Mouse (Mus musculus) megakaryocyte-erythroid progenitor cell, adult 5-6 weeks (primary cell): ENCODE measurements at regions not wholly inside any gene's neighbourhood (a gene's known extent, or its start where the extent isn't known, plus 50 kb on each side); places are given as distances from the start of the nearest gene placed in this dataset.
"Not testable (repeated sequence)": the region's sequence is repeated elsewhere in the genome, so short reads cannot be mapped to it uniquely, and the experiment has no call there.

Experiments
- ATAC-seq: replicated peaks from 2 replicates; pipeline ENCODE4 v1.8.0; 2016; ENCODE audit warnings: mild to moderate bottlenecking, inconsistent platforms; ENCODE audit not compliant: severe bottlenecking, poor library complexity, low FRiP score, low TSS enrichment

GRCm38 (mm10) chr1:136680173-136680572, 55.5 kb downstream of the Zfp281 start:
- ATAC-seq = no peak

- not testable (repeated sequence) for ATAC-seq
These were observed 57.6 kb downstream of the Zfp281 start for GRCm38 (mm10) chr1:136682311-136682710.

GRCm38 (mm10) chr1:136683061-136683531, 58.4 kb downstream of the Zfp281 start:
- no peak for ATAC-seq

- 0 out of 2 replicates have a peak, but pooled peaks have one; percentile 21 for ATAC-seq
These were observed 58.9 kb downstream of the Zfp281 start for GRCm38 (mm10) chr1:136683561-136684131.

- no peak for ATAC-seq
These were observed 59.8 kb downstream of the Zfp281 start for GRCm38 (mm10) chr1:136684481-136684880.

- ATAC-seq = peak; percentile 67
These were observed 60.7 kb downstream of the Zfp281 start for GRCm38 (mm10) chr1:136685191-136686060.

- no peak for ATAC-seq
These were observed 61.8 kb downstream of the Zfp281 start for GRCm38 (mm10) chr1:136686467-136686866.

GRCm38 (mm10) chr1:136690068-136690467, 65.4 kb downstream of the Zfp281 start:
- ATAC-seq = no peak

- ATAC-seq = no peak
These were observed 68.7 kb downstream of the Zfp281 start for GRCm38 (mm10) chr1:136693421-136693820.

GRCm38 (mm10) chr1:136694983-136695382, 70.3 kb downstream of the Zfp281 start:
- ATAC-seq = no peak

GRCm38 (mm10) chr1:136696077-136696641, 71.5 kb downstream of the Zfp281 start:
- ATAC-seq = no peak

- no peak for ATAC-seq
These were observed 73.9 kb downstream of the Zfp281 start for GRCm38 (mm10) chr1:136698454-136699152.

- ATAC-seq = no peak
These were observed 74.4 kb downstream of the Zfp281 start for GRCm38 (mm10) chr1:136699153-136699524.

GRCm38 (mm10) chr1:136699571-136699970, 74.9 kb downstream of the Zfp281 start:
- no peak for ATAC-seq

GRCm38 (mm10) chr1:136704139-136704538, 79.4 kb downstream of the Zfp281 start:
- no peak for ATAC-seq

GRCm38 (mm10) chr1:136706509-136706908, 81.8 kb downstream of the Zfp281 start:
- ATAC-seq = no peak

- peak; percentile 67 for ATAC-seq
These were observed 82.7 kb downstream of the Zfp281 start for GRCm38 (mm10) chr1:136707394-136707793.

GRCm38 (mm10) chr1:136707866-136708265, 83.2 kb downstream of the Zfp281 start:
- no peak for ATAC-seq

- ATAC-seq = no peak
These were observed 85.5 kb downstream of the Zfp281 start for GRCm38 (mm10) chr1:136710196-136710595.

GRCm38 (mm10) chr1:136711243-136711642, 86.5 kb downstream of the Zfp281 start:
- ATAC-seq = no peak
